Mouse (Mus musculus): ENCODE measurements at regions not wholly inside any gene's neighbourhood (a gene's known extent, or its start where the extent isn't known, plus 50 kb on each side); places are given as distances from the start of the nearest gene placed in this dataset.

GRCm38 (mm10) chr6:94776585-94776984 is 76.6 kb upstream of the Lrig1 start:
- ATAC-seq (replicated peaks; ENCODE audit: low FRiP score) (no peak), DNase-seq (ENCODE audit: low spot score) (no peak)
- peaks cover 9% of the 10 kb centered on the region for H3K4me1 ChIP-seq (replicated peaks; ENCODE audit: control insufficient read depth, insufficient read depth, low read length)
- no peak overlapping the region for H3K9ac ChIP-seq (ENCODE audit: low read depth, low read length)
- H3K9me3 ChIP-seq (ENCODE audit: control insufficient read depth, low read length): peaks cover 3% of the 10 kb centered on the region; the same call in 1 of the 2 replicates
- H3K4me2 ChIP-seq: no peak overlapping the region
- H3K36me3 ChIP-seq (ENCODE audit: control insufficient read depth, insufficient read depth, low read length): no peaks in the 10 kb centered on the region
- H3K27ac ChIP-seq (ENCODE audit: low read depth, low read length): no peak overlapping the region
- 69% methylated on average over 4 of the region's 4 CpGs for WGBS
- no peak overlapping the region for H3K4me3 ChIP-seq (ENCODE audit: low read depth, low read length)
- peaks cover 33% of the 10 kb centered on the region for H3K27me3 ChIP-seq (replicated peaks; ENCODE audit: control insufficient read depth, insufficient read depth, low read length)

GRCm38 (mm10) chr6:94774871-94775270 is 74.9 kb upstream of the Lrig1 start:
- Histone ChIP-seq H3K27me3 (replicated peaks; ENCODE audit: control insufficient read depth, insufficient read depth, low read length) (peaks cover 35% of the 10 kb centered on the region), H3K4me1 (replicated peaks; ENCODE audit: control insufficient read depth, insufficient read depth, low read length) (peaks cover 9% of the 10 kb centered on the region)

GRCm38 (mm10) chr6:94773604-94774486 is 73.9 kb upstream of the Lrig1 start:
- no peak overlapping the region; the same call in 1 of the 2 replicates for H3K27ac ChIP-seq (ENCODE audit: low read depth, low read length)
- H3K36me3 ChIP-seq (ENCODE audit: control insufficient read depth, insufficient read depth, low read length): no peaks in the 10 kb centered on the region
- DNase-seq (ENCODE audit: low spot score) (no peak), ATAC-seq (replicated peaks; ENCODE audit: low FRiP score) (no peak)
- 0 out of 2 replicates have a peak overlapping the region, but pooled peaks have one; percentile 17 for H3K4me3 ChIP-seq (ENCODE audit: low read depth, low read length)
- H3K9me3 ChIP-seq (ENCODE audit: control insufficient read depth, low read length): peaks cover 3% of the 10 kb centered on the region; the same call in 1 of the 2 replicates
- no peak overlapping the region for H3K9ac ChIP-seq (ENCODE audit: low read depth, low read length)
- 3% methylated on average over 27 of the region's 27 CpGs for WGBS
- H3K4me2 ChIP-seq: peak overlapping the region; percentile 50
- peaks cover 35% of the 10 kb centered on the region for H3K27me3 ChIP-seq (replicated peaks; ENCODE audit: control insufficient read depth, insufficient read depth, low read length)
- H3K4me1 ChIP-seq (replicated peaks; ENCODE audit: control insufficient read depth, insufficient read depth, low read length): peaks cover 9% of the 10 kb centered on the region

More at GRCm38 (mm10) chr6:94774871-94775270, 74.9 kb upstream of the Lrig1 start:
- Histone ChIP-seq H3K4me3 (ENCODE audit: low read depth, low read length) (no peak overlapping the region), H3K9ac (ENCODE audit: low read depth, low read length) (no peak overlapping the region), H3K36me3 (ENCODE audit: control insufficient read depth, insufficient read depth, low read length) (no peaks in the 10 kb centered on the region), H3K4me2 (no peak overlapping the region), H3K27ac (ENCODE audit: low read depth, low read length) (no peak overlapping the region), H3K9me3 (ENCODE audit: control insufficient read depth, low read length) (peaks cover 3% of the 10 kb centered on the region; the same call in 1 of the 2 replicates)
- DNase-seq (ENCODE audit: low spot score): no peak
- no peak for ATAC-seq (replicated peaks; ENCODE audit: low FRiP score)
- 93% methylated on average over 3 of the region's 3 CpGs for WGBS

GRCm38 (mm10) chr6:94772868-94773603 is 73.1 kb upstream of the Lrig1 start:
- Histone ChIP-seq H3K4me3 (ENCODE audit: low read depth, low read length) (0 out of 2 replicates have a peak overlapping the region, but pooled peaks have one; percentile 17), H3K27ac (ENCODE audit: low read depth, low read length) (no peak overlapping the region; the same call in 1 of the 2 replicates), H3K9me3 (ENCODE audit: control insufficient read depth, low read length) (peaks cover 3% of the 10 kb centered on the region; the same call in 1 of the 2 replicates), H3K4me1 (replicated peaks; ENCODE audit: control insufficient read depth, insufficient read depth, low read length) (peaks cover 9% of the 10 kb centered on the region), H3K9ac (ENCODE audit: low read depth, low read length) (no peak overlapping the region), H3K36me3 (ENCODE audit: control insufficient read depth, insufficient read depth, low read length) (no peaks in the 10 kb centered on the region), H3K27me3 (replicated peaks; ENCODE audit: control insufficient read depth, insufficient read depth, low read length) (peaks cover 35% of the 10 kb centered on the region), H3K4me2 (peak overlapping the region; percentile 50)
- no peak for ATAC-seq (replicated peaks; ENCODE audit: low FRiP score)
- WGBS: 16% methylated on average over 12 of the region's 12 CpGs
- peak; percentile 34 for DNase-seq (ENCODE audit: low spot score)

GRCm38 (mm10) chr6:94772391-94772790 is 72.4 kb upstream of the Lrig1 start:
- H3K4me3 ChIP-seq (ENCODE audit: low read depth, low read length): no peak overlapping the region
- WGBS: 35% methylated on average over 7 of the region's 7 CpGs

GRCm38 (mm10) chr6:94768230-94768629 is 68.3 kb upstream of the Lrig1 start:
- ATAC-seq (replicated peaks; ENCODE audit: low FRiP score) (no peak), DNase-seq (ENCODE audit: low spot score) (no peak)
- WGBS: 76% methylated on average over 5 of the region's 5 CpGs
- H3K4me2 ChIP-seq: no peak overlapping the region
- H3K4me3 ChIP-seq (ENCODE audit: low read depth, low read length): no peak overlapping the region
- no peaks in the 10 kb centered on the region for H3K36me3 ChIP-seq (ENCODE audit: control insufficient read depth, insufficient read depth, low read length)
- no peak overlapping the region for H3K27ac ChIP-seq (ENCODE audit: low read depth, low read length)
- H3K9me3 ChIP-seq (ENCODE audit: control insufficient read depth, low read length): no peaks in the 10 kb centered on the region
- H3K9ac ChIP-seq (ENCODE audit: low read depth, low read length): no peak overlapping the region
- H3K4me1 ChIP-seq (replicated peaks; ENCODE audit: control insufficient read depth, insufficient read depth, low read length): 0 out of 2 replicates have a peak, but pooled peaks cover 3% of the 10 kb centered on the region
- H3K27me3 ChIP-seq (replicated peaks; ENCODE audit: control insufficient read depth, insufficient read depth, low read length): peaks cover 21% of the 10 kb centered on the region

More at GRCm38 (mm10) chr6:94772391-94772790, 72.4 kb upstream of the Lrig1 start:
- H3K4me1 ChIP-seq (replicated peaks; ENCODE audit: control insufficient read depth, insufficient read depth, low read length): peaks cover 9% of the 10 kb centered on the region
- H3K27me3 ChIP-seq (replicated peaks; ENCODE audit: control insufficient read depth, insufficient read depth, low read length): peaks cover 35% of the 10 kb centered on the region
- H3K4me2 ChIP-seq: no peak overlapping the region
- peaks cover 3% of the 10 kb centered on the region; the same call in 1 of the 2 replicates for H3K9me3 ChIP-seq (ENCODE audit: control insufficient read depth, low read length)
- ATAC-seq (replicated peaks; ENCODE audit: low FRiP score): no peak
- no peak for DNase-seq (ENCODE audit: low spot score)
- no peak overlapping the region for H3K27ac ChIP-seq (ENCODE audit: low read depth, low read length)
- no peaks in the 10 kb centered on the region for H3K36me3 ChIP-seq (ENCODE audit: control insufficient read depth, insufficient read depth, low read length)
- H3K9ac ChIP-seq (ENCODE audit: low read depth, low read length): no peak overlapping the region

GRCm38 (mm10) chr6:94765724-94766123 is 65.8 kb upstream of the Lrig1 start:
- ATAC-seq (replicated peaks; ENCODE audit: low FRiP score) (no peak), DNase-seq (ENCODE audit: low spot score) (no peak)
- H3K4me3 ChIP-seq (ENCODE audit: low read depth, low read length): no peak overlapping the region
- H3K27ac ChIP-seq (ENCODE audit: low read depth, low read length): no peak overlapping the region
- H3K4me2 ChIP-seq: no peak overlapping the region
- WGBS: 61% methylated on average over 6 of the region's 6 CpGs
- H3K9me3 ChIP-seq (ENCODE audit: control insufficient read depth, low read length): no peaks in the 10 kb centered on the region
- H3K36me3 ChIP-seq (ENCODE audit: control insufficient read depth, insufficient read depth, low read length): no peaks in the 10 kb centered on the region
- peaks cover 11% of the 10 kb centered on the region; the same call in 1 of the 2 replicates for H3K27me3 ChIP-seq (replicated peaks; ENCODE audit: control insufficient read depth, insufficient read depth, low read length)
- H3K9ac ChIP-seq (ENCODE audit: low read depth, low read length): no peak overlapping the region
- no peaks in the 10 kb centered on the region for H3K4me1 ChIP-seq (replicated peaks; ENCODE audit: control insufficient read depth, insufficient read depth, low read length)

GRCm38 (mm10) chr6:94761341-94761740 is 61.4 kb upstream of the Lrig1 start:
- Histone ChIP-seq H3K27ac (ENCODE audit: low read depth, low read length) (no peak overlapping the region), H3K9me3 (ENCODE audit: control insufficient read depth, low read length) (no peaks in the 10 kb centered on the region), H3K4me2 (no peak overlapping the region), H3K27me3 (replicated peaks; ENCODE audit: control insufficient read depth, insufficient read depth, low read length) (peaks cover 13% of the 10 kb centered on the region; the same call in 1 of the 2 replicates), H3K4me1 (replicated peaks; ENCODE audit: control insufficient read depth, insufficient read depth, low read length) (no peaks in the 10 kb centered on the region), H3K9ac (ENCODE audit: low read depth, low read length) (no peak overlapping the region), H3K36me3 (ENCODE audit: control insufficient read depth, insufficient read depth, low read length) (no peaks in the 10 kb centered on the region), H3K4me3 (ENCODE audit: low read depth, low read length) (no peak overlapping the region)
- DNase-seq (ENCODE audit: low spot score) (no peak), ATAC-seq (replicated peaks; ENCODE audit: low FRiP score) (no peak)
- WGBS: 50% methylated on average over 6 of the region's 6 CpGs

Data from liver, embryonic 11.5 days (tissue).